Mouse (Mus musculus) common myeloid progenitor, adult 5-6 weeks (primary cell): ENCODE data around the gene Prkcd. TPM values are rescaled to one million over a fixed set of nuclear protein-coding genes. Genes with fewer than 3 reads are reported as not detected.
A peak's percentile ranks its signal among the peaks of the same experiment; 100 is the strongest.

ENCODE experiments used
- ATAC-seq: replicated peaks from 2 replicates; pipeline ENCODE4 v1.8.0; 2016; ENCODE audit warnings: low read depth, mild to moderate bottlenecking, moderate TSS enrichment, inconsistent platforms; ENCODE audit not compliant: poor library complexity, severe bottlenecking
- total RNA-seq: library from RNA; stranded (forward); fragments of 200-1000, 187-1606 nt; gene quantifications from 2 replicates; pipeline ENCODE4 v1.2.3, GENCODE M21; 2017

Prkcd gene
- total RNA-seq, 1 experiment from 2014 or later: 80.4 TPM

DNA sequence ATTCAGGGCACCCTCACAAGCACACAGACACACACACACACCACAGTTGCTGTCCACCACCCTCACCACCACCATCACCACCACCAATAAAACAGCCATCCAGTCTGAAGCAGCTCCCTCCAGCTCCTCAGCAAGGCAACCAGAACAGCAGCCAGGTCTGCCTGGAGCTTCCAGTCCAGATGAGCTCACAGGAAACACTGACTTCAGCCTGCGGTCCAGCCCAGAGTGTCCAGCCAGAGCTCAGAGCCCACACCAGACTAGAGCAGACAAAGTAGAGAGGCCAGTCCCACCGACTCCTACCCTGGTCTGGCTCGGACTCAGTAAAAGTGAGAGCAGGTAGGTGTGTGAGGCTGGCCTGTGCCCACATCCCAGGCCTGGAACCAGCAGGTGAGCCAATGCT, 15.1 kb downstream of the Prkcd start:
- ATAC-seq: no peak

DNA sequence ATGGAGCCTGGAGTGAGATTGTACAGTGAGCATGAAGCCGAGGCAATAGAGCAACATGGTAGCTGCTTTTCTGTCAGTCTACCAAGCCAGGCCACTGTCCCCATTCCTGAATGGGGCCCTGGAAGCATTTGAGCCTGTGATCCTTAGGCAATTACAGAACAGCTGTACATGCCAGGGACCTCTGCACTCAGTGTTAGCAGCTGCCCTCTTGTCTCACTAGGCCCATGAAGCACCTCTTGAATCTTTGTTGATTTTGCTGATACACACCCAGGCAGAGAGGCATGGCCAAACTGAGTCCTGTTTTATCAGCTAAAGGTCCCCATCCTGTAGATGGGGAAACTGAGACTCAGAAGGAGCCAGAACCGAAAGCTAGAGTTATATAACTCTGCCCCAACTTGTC, 15.7 kb downstream of the Prkcd start:
- no peak for ATAC-seq

DNA sequence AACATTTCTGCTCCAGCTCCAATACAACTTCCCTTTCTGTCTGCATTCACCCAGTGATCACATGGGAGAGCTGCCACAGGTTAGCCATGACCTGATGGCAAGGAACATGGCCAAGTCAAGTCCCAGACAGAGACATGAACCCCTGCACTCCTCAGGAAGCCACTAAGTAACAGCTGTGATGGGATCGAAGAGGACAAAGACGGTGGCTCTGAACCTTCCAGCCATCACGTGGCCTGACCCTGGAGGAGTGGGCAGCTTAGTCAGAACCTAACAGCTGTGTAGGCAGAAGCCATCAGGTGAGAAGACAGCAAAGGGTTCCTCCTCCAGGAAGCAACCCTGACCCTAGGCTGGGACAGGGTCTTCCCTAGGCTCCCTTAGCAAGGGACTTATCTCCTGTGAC, 16.5 kb downstream of the Prkcd start:
- ATAC-seq: no peak

DNA sequence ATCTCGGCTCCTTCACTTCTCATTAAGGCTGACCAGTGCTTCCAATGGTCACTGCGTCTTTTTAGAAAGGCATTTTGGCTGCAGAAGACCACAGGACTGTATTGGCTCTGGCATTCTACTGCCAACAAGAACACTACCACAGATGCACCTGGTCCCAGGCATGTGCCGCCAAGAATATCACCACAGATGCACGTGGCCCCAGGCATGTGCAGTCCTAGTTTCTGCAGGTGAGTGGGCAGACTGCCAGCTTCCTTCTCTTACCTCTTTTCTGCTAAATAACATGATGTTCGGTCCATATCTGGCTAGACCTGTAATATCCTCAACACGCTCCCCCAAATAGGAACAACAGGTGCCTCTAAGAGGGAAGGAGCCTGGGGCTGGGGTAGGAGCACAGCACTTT, 17.8 kb downstream of the Prkcd start:
- ATAC-seq: no peak

DNA sequence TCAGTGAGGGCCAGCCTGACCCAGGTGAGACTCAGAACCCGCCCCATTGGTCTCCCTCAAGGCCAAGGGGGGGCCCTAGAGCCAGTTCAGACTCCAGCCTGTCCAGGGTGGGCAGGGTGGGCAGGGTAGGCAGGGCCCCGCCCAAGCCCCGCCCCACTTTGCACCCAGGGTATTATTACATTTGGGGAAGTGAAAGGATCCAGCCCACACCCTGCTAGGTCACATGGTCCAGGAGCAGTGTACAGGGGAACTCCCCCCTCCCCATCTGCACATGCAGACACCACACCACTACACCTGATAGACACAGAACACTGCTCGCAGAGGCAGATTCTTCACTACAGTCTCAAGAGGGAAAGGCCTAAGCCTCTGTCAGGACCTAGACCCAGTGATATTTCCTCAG, 18.3 kb downstream of the Prkcd start:
- peak; percentile 66 for ATAC-seq

DNA sequence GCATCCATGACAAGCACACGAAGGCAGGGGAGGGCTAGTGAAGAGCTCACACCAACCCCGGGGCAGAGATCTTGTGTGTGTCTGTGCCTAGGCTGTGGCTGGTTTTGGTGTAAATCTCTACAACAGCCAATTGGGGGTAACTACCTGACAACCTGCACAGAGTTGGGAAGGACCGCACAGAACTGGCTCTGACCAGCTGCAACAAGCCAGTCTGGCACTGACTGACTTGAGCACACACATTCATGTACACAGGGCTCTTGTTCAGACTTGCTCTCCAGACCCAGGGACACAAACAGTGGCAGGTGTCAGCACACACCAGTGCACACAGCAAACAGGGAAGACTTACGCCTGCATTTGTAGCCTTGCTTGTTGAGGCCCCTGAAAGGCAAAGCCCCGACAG, 19.2 kb downstream of the Prkcd start:
- ATAC-seq: no peak

DNA sequence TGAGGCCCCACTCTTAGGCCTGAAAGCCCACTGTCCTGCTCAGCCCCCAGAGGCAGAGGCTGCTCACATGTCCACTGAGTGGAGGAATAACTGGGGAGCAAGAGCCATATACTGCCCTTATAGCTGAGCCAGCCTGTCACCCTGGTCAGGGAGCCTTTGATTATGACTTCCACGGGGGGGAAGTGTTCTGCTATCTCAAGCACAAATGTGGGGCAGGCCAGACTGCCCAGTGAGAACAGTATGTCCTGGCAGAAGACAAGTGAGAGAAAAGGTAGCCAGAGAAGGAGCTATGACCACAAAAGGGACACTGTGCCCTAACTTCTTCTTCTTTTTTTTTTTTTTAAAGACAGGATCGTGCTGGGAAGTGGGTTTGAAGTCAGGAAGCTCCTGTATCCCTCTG, 28.9 kb downstream of the Prkcd start:
- no peak for ATAC-seq

DNA sequence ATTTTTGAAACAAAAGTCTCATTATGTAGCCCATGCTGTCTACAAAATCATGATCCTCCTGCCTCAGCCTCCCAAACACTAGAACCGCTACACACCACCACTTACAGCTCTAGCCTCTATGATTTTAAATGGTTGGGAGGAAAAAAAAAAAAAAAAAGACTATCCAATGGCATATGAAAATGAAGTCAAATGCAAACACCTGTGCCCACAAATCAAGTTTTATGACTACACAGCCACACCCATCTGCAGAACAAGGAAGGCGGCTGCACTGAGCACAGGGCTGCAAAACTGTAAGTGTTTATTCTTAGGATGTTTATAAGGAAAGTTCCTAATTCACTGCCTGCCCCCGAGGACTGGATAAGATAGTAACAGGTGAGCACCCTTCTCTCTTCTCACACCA, 29.6 kb downstream of the Prkcd start:
- no peak for ATAC-seq

DNA sequence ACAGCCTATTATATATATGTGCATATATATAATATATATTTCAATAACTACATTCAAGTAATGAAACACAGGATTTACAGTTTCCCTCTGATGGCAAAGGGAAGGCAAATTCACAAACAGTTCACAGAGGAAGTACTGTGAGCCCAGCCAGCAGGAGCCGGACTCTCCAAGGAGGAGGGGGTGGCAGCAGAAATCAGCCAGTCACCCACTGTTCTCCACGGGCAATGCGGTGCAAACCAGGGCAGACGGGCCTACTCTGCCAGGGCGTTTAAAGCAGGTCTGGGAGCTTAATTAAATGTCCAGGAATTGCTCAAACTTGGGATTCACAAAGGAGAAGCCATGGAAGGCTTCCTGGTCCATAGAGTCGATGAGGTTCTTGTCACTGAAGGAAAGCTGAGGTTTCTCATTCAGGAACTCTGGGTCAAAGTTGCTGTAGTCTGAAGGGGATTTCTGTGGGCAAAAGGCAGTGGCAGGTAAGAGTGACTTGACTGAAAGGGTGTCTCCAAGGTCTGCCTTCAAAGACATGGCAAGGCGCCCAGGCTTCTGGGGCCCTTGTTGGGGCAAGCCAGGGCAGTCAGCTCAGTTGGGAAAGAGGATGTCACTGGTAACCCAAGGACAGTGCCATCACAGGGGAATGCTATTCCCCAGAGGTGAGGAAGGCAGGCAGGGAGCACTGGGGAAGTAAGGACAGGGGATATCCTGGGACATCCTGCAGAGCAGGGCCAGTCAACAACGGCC, 30.3 kb downstream of the Prkcd start:
- ATAC-seq: no peak

DNA sequence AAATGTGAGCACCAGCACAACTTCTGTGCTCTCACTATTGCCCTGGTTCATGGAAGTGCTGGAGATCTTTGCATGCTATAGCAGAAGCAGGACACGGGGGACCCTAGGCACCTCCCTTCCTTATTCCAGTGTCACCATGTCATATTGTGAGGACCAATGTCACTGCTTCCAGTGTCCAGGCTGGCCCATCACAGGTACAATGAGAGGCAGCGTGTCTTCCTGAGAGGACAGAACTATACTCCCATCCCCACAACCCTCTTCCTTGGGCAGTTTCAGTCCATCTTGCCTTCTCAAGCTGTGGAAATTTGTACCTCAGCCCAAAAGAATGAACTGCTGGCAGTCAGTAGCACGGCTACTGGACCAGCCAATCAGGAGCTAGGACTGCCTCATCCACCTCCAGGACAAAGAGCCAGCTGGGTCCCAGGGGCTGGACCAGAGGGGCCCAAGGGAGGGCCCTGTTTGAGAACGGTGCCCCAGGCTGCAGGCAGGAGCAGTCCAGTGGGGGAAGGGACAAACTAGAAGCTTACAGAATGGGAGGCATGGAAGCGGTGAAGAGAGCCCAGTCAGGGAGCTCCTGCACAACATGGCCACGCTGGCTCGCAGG, 31.8 kb downstream of the Prkcd start:
- no peak for ATAC-seq

DNA sequence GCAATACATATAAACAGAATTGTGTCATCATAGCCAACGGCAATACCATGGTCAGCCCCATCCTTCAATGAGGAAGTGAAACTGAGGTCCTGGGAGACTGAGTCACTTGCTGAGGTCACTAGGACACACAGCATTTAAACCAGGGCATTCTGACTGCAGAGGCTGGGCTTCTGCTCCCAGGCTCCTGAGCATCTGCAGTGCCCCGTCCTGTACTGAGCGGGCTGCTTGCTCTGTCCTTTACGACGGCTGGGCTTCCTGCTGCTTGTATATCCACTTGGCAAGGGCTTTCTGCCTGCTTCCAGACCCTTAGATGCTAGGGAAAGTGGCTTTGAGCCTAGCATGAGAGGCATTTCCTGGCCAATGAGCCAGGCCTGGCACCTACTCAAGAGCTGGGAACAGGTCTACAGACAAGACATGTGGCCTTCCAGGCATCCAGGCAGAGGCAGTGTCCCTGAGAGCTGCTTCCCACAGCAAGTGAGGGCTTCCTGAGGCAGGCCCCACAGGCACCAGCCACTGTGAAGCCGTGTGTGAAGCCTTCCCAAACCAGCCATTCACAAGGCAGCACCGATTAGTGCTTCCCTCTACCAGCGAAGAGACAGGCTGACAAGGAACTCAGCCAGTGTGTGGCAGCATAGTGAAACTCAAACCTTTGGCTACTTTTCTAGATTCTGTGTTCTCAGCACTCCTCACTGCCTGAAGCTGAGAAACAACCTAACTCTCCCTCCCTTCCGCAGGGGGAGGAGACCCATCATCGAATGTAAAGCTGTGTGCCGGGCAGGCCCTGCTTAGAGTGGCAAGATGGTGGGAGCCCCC, 32.5 kb downstream of the Prkcd start:
- peak; percentile 75 for ATAC-seq

DNA sequence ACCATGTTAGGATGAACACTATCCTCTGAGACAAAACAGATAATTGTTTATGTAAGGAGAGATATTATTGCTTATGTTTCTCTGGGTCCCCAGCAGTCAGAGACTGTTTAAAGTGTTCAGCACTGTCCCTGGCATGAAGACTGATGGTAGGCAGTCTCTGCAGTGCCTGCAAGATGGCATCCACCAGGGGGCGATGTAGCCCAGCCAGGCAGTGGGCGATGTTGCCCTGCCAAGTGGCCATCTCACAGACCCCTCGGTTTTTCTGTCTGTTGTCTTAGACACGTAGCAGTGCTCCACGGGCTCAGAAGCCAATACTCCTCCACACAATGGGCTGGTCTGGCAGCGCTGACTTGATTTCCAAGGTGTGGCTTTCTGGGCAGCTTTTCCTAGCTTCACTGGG, 34.6 kb downstream of the Prkcd start:
- ATAC-seq: peak; percentile 57

DNA sequence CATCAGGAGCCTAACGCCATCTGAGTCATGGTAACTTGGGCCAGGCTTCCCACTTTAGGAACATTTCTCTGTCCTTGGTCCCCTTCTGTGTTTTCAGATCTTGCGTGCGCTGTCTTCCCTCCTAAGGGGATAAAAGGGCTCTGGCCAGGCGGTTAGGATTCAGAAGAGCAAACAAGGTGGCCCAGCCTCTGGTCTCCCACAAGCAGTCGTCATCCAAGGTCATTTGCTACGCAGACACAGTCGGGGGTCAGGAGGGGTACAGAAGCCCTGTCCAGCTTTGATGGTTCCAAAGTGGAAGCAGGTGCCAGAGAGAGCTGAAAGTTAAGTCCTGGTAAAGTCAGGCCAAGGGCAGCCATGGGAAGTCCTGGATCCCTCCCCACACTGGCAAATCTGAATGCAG, 35.1 kb downstream of the Prkcd start:
- ATAC-seq: no peak

DNA sequence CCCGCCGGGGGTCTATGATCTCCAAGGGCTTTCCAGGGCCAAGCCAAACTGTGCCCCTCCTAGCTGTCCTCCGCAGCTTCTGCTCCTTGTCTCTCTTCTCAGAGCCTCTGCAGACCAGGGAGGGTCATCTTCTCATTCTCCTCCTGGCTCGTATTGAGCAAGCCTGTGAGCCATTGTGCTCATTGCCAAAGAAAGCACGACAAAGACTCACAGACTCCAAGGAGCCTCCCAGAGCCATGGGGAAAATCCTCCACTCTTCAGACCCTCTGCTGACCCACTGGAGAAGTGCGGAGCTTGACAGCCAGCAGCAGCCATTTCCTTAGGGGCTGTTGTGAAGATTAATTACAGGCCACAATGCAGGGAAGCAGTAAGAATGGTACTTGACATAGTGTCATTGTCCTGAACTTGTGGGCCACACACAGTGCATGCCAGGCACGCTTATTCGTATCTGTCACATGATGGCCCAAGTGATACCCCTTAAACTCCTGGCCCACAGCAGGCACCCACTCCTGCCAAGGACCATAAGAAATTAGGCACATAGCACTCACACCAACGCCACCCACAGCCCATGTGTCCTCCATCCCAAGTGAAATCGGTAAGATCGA, 35.9 kb downstream of the Prkcd start:
- ATAC-seq: no peak

DNA sequence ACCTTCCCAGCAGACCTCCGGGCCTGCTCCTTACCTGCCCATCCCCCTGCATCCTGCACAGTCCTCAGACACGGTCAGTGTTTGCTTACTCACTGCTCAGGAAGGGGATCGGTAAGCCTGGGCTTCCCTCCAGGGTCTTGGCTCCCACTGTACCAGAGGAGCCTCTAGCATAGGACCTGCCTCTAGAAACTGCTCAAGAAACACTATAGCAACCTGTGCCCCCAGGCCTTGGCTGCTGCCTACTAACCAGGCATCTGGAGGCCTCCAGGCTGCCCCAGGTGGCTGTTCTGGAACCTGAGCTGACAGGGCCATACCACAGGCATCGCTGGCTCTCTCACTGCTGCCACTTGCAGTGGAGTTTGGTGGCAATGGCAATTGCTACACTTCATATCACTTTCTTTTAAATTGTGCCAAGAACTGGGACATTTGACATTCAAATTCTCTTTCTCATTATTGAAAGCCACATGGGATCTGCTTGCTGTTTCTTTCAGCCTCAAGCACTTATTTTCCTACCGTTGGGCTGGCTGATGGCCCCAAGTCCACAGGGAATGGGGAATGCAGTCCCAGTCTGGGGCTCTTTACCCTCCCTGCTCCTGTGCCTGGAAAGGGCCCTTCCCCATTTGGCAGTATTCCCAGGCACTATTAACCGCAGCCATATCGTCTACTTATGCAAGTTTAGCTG, 39.1 kb downstream of the Prkcd start:
- peak; percentile 30 for ATAC-seq

DNA sequence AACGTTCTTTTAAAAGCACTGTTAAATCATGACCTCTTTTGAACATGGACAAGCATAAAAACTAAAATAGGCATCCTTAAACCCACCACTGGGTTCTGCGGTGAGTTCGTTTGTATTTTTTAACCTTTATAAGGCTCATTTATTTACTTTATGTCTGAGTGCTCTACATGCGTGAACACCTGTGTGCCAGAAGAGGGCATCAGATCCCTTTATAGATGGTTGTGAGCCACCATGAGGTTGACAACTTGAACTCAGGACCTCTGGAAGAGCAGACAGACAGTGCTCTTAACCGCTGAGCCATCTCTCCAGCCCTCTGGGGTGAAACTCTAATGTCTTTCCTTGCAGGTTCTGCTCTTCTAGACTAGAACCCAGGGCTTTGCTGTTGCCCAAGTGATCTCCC, 40.7 kb downstream of the Prkcd start:
- no peak for ATAC-seq

DNA sequence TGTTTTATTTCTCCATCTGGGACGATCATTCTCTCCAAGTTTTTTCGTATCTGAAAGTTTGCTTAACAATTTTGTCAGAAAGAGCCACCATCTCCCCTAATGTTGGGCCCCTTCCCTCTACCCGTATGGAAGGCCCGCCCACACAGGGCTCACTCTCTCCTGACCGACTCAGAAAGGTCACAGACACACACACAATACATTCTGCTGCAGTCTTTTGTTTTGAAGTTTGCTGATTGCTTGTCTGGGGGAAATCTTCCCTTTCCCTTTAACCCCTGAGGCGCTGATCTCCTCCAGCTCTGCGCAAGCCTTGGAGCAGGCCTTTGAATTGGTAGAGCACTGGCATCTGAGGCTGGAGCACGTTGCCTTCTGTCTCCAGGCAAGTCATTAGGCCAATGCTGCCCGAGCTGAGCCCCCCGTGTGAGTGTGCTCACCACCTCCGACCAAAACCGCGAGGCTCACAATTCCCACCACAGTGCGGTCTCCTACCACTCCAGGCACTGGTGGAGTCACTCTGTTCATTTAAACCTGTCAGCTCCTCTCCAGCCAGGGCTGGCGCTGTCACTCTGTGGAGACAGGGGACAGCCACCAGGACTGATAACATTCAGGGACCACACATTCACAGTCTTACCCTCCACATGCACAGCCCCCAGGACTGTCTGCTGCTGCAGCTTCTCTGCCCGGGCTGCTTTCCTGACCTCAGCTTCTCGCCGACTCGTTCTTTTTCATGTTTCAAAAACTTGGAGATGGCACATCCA, 41.3 kb downstream of the Prkcd start:
- no peak for ATAC-seq

DNA sequence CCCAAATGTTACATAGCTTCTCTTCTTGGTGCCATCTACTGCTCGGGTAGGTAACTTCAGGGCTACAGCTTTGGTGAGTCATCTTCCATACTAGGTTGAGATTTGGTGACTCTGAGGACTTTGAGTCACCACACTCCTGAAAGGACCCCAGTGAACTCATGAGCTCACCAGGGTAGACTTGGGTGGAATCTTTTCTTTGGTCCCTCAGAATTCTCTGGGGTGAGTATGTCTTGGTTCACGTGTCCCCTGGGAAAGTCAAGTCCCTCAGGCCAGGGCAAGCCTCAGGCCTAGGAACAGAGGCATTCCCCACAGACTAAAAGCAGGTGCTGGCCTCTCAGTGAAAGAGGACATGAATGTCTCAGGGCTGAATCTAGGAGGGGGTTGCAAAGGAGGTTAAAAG, 41.9 kb downstream of the Prkcd start:
- ATAC-seq: no peak

DNA sequence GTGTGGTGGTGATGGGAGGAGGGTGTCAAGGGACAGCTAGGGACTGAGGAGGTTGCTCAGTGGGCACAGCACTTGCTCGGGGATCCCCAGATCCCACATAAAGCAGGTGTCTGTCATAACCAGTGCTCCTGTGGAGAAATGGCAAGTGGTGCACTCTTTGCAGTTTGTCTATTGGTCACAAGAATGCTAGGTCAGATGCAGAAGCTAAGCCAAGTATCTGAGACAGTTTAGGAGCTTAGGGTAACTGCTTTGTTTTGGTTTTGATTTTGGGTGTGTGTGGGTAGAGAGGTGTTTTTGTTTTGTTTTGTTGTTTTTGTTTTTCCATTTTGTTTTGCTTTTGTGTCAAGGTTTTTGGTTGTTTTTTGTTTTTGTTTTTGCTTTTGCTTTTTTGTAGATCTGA, 44.8 kb downstream of the Prkcd start:
- no peak for ATAC-seq

DNA sequence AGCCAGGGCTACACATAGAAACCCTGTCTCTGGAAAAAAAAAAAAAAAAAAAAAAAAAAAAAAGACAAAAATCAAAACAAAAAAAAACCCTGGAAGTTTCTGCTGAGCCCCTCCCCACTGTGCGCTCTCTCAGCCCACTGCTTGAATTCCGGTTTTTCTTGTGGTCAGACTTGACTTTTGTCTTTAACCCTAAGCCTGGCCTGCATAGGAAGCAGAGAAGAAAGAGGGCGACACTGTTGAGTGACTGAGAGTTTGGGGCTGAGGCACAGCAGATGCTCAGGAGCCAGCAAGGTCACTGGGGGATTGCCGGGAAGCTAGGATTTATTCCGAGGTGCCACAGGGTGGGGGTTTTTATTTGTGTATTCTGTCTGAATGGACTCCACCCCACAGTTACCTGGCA, 46.1 kb downstream of the Prkcd start:
- ATAC-seq: peak; percentile 40
